Mouse (Mus musculus) layer of hippocampus, adult 11-12 months (tissue): Measurements from ENCODE around the gene Tex13c1.

Experiments
- DNase-seq: peaks from one replicate; pipeline ENCODE4 v3.0.0; 2022; ENCODE audit warnings: low spot score

Tex13c1 gene

DNA sequence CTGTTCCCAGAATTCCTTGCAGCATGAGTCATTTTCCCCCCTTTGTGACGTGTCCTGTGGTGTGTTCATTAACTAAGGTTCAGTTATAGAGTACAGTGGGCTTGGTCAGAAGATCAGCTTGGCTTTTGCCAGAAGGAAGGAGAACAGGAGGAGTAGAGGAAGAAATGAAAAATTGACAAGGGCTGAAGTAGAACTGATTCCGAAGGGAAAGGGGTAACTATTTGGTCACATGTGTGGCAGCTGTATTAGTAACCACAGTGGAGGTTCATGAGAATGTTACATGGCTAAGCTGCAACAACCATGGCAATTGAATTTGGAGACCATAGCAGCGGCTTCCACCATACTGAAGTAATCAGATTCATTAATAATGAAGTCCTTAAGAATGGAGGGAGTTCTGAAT lies at the start of gene Tex13c1:
TSS of gene Tex13c1 (plus strand) at position 301 of the 400 bp plus-strand sequence.
- no peak for DNase-seq
